Mouse (Mus musculus) lung, embryonic 15.5 days (tissue): ENCODE results near the gene Mgat5. TPM values are rescaled to one million over a fixed set of nuclear protein-coding genes. Genes with fewer than 3 reads are reported as not detected.

ENCODE experiments used
- ATAC-seq: fragments of 200-750 bp; cut with Nextera tagmentation; 2 replicates; pipeline ENCODE4 v1.8.0; 2017; ENCODE audit warnings: moderate number of reproducible peaks, borderline replicate concordance; ENCODE audit not compliant: low FRiP score, low TSS enrichment; ENCODE audit errors: extremely low read depth
- H3K27ac ChIP-seq: fragments of 300-500 bp; sonication (generic); 2 replicates; pipeline ENCODE4 v1.5.1; 2015; ENCODE audit warnings: moderate library complexity, mild to moderate bottlenecking, inconsistent platforms
- H3K27me3 ChIP-seq: fragments of 300-500 bp; sonication (generic); 2 replicates; pipeline ENCODE4 v1.6.1; 2015; ENCODE audit warnings: inconsistent platforms
- H3K36me3 ChIP-seq: fragments of 300-500 bp; sonication (generic); 2 replicates; pipeline ENCODE4 v1.6.1; 2015; ENCODE audit warnings: inconsistent platforms
- H3K4me1 ChIP-seq: fragments of 300-500 bp; sonication (generic); 2 replicates; pipeline ENCODE4 v1.6.1; 2015; ENCODE audit warnings: inconsistent platforms
- H3K4me2 ChIP-seq: fragments of 300-500 bp; sonication (generic); 2 replicates; pipeline ENCODE4 v1.6.1; 2015; ENCODE audit warnings: inconsistent platforms, mild to moderate bottlenecking, moderate library complexity
- H3K4me3 ChIP-seq: fragments of 300-500 bp; sonication (generic); 2 replicates; pipeline ENCODE4 v1.5.1; 2015; ENCODE audit warnings: mild to moderate bottlenecking, inconsistent platforms
- H3K9ac ChIP-seq: fragments of 300-500 bp; sonication (generic); 2 replicates; pipeline ENCODE4 v1.6.1; 2015; ENCODE audit warnings: inconsistent platforms
- H3K9me3 ChIP-seq: fragments of 300-500 bp; sonication (generic); 2 replicates; pipeline ENCODE4 v1.6.1; 2016; ENCODE audit warnings: inconsistent platforms
- WGBS: fragments of 180-500 bp; shearing (Covaris S2); methylation state at CpG from one replicate; pipeline ENCODE4 v1.1.7; 2015; 5-methylcytosine and 5-hydroxymethylcytosine counted together
- polyA plus RNA-seq: library from polyadenylated mRNA; unstranded; fragments of >200 nt; fragmentation: Nextera tagmentation; extraction: Ambion mirVana; gene quantifications from 2 replicates; pipeline ENCODE4 v1.2.1, GENCODE M21; 2015

The Mgat5 gene
- polyA plus RNA-seq, 1 experiment from 2014 or later = 4.1 TPM

- Histone ChIP-seq H3K27me3 (no peaks in the 10 kb centered on the region), H3K27ac (no peak overlapping the region), H3K4me2 (no peak overlapping the region), H3K4me1 (no peaks in the 10 kb centered on the region), H3K4me3 (no peak overlapping the region), H3K36me3 (no peaks in the 10 kb centered on the region), H3K9ac (no peak overlapping the region), H3K9me3 (no peaks in the 10 kb centered on the region)
- no peak for ATAC-seq
- 66% methylated on average over 8 of the region's 8 CpGs for WGBS
Observed at GRCm38 (mm10) chr1:127313652-127314350, 109.0 kb downstream of the Mgat5 start.

GRCm38 (mm10) chr1:127315763-127316627, 111.2 kb downstream of the Mgat5 start:
- Histone ChIP-seq H3K4me2 (no peak overlapping the region), H3K36me3 (no peaks in the 10 kb centered on the region), H3K9me3 (no peaks in the 10 kb centered on the region), H3K9ac (no peak overlapping the region), H3K4me1 (no peaks in the 10 kb centered on the region), H3K27me3 (no peaks in the 10 kb centered on the region), H3K4me3 (no peak overlapping the region), H3K27ac (no peak overlapping the region)
- no peak for ATAC-seq
- WGBS = 84% methylated on average over 13 of the region's 13 CpGs

- no peaks in the 10 kb centered on the region for H3K4me1 ChIP-seq
- no peaks in the 10 kb centered on the region for H3K27me3 ChIP-seq
- H3K27ac ChIP-seq = no peak overlapping the region
- no peak overlapping the region for H3K4me3 ChIP-seq
- no peak overlapping the region for H3K4me2 ChIP-seq
- no peaks in the 10 kb centered on the region for H3K36me3 ChIP-seq
- ATAC-seq = no peak
- H3K9me3 ChIP-seq = no peaks in the 10 kb centered on the region
- H3K9ac ChIP-seq = no peak overlapping the region
- WGBS = 83% methylated on average over 6 of the region's 6 CpGs
Observed at GRCm38 (mm10) chr1:127316651-127317050, 111.8 kb downstream of the Mgat5 start.

GRCm38 (mm10) chr1:127317541-127317940, 112.7 kb downstream of the Mgat5 start:
- Histone ChIP-seq H3K9me3 (no peaks in the 10 kb centered on the region), H3K4me1 (no peaks in the 10 kb centered on the region), H3K27me3 (no peaks in the 10 kb centered on the region), H3K36me3 (no peaks in the 10 kb centered on the region), H3K4me3 (no peak overlapping the region), H3K9ac (no peak overlapping the region), H3K27ac (no peak overlapping the region), H3K4me2 (no peak overlapping the region)
- ATAC-seq = no peak
- whole genome bisulfite sequencing = 77% methylated on average over 9 of the region's 9 CpGs

GRCm38 (mm10) chr1:127318486-127318885, 113.7 kb downstream of the Mgat5 start:
- H3K27ac ChIP-seq = no peak overlapping the region
- H3K4me3 ChIP-seq = no peak overlapping the region
- WGBS = 70% methylated on average over 7 of the region's 7 CpGs
- no peak for ATAC-seq
- H3K36me3 ChIP-seq = 0 out of 2 replicates have a peak, but pooled peaks cover 1% of the 10 kb centered on the region
- H3K4me1 ChIP-seq = no peaks in the 10 kb centered on the region
- no peaks in the 10 kb centered on the region for H3K9me3 ChIP-seq
- no peak overlapping the region for H3K9ac ChIP-seq
- H3K27me3 ChIP-seq = no peaks in the 10 kb centered on the region
- H3K4me2 ChIP-seq = no peak overlapping the region

GRCm38 (mm10) chr1:127319768-127320167, 115.0 kb downstream of the Mgat5 start:
- WGBS = 62% methylated on average over 6 of the region's 6 CpGs
- Histone ChIP-seq H3K4me3 (no peak overlapping the region), H3K4me2 (no peak overlapping the region), H3K9ac (no peak overlapping the region), H3K9me3 (no peaks in the 10 kb centered on the region), H3K36me3 (0 out of 2 replicates have a peak, but pooled peaks cover 2% of the 10 kb centered on the region), H3K27ac (no peak overlapping the region), H3K27me3 (no peaks in the 10 kb centered on the region), H3K4me1 (no peaks in the 10 kb centered on the region)
- no peak for ATAC-seq

GRCm38 (mm10) chr1:127320956-127321355, 116.1 kb downstream of the Mgat5 start:
- H3K36me3 ChIP-seq = 0 out of 2 replicates have a peak, but pooled peaks cover 2% of the 10 kb centered on the region
- H3K4me2 ChIP-seq = no peak overlapping the region
- no peak for ATAC-seq
- WGBS = 65% methylated on average over 10 of the region's 10 CpGs
- no peak overlapping the region for H3K4me3 ChIP-seq
- H3K9me3 ChIP-seq = no peaks in the 10 kb centered on the region
- H3K9ac ChIP-seq = no peak overlapping the region
- H3K27ac ChIP-seq = no peak overlapping the region
- no peaks in the 10 kb centered on the region for H3K27me3 ChIP-seq
- H3K4me1 ChIP-seq = no peaks in the 10 kb centered on the region

GRCm38 (mm10) chr1:127321638-127322037, 116.8 kb downstream of the Mgat5 start:
- Histone ChIP-seq H3K36me3 (0 out of 2 replicates have a peak, but pooled peaks cover 2% of the 10 kb centered on the region), H3K9ac (no peak overlapping the region), H3K9me3 (no peaks in the 10 kb centered on the region), H3K4me3 (no peak overlapping the region), H3K4me2 (no peak overlapping the region), H3K4me1 (no peaks in the 10 kb centered on the region), H3K27me3 (no peaks in the 10 kb centered on the region), H3K27ac (no peak overlapping the region)
- ATAC-seq = no peak
- 26% methylated on average over 3 of the region's 3 CpGs for WGBS

GRCm38 (mm10) chr1:127322169-127322805, 117.5 kb downstream of the Mgat5 start:
- H3K27me3 ChIP-seq = no peaks in the 10 kb centered on the region
- 0 out of 2 replicates have a peak, but pooled peaks cover 2% of the 10 kb centered on the region for H3K36me3 ChIP-seq
- no peaks in the 10 kb centered on the region for H3K4me1 ChIP-seq
- no peak overlapping the region for H3K4me2 ChIP-seq
- no peak for ATAC-seq
- WGBS = 68% methylated on average over 5 of the region's 5 CpGs
- no peak overlapping the region for H3K9ac ChIP-seq
- H3K9me3 ChIP-seq = no peaks in the 10 kb centered on the region
- no peak overlapping the region for H3K27ac ChIP-seq
- H3K4me3 ChIP-seq = no peak overlapping the region

GRCm38 (mm10) chr1:127325601-127326198, 120.9 kb downstream of the Mgat5 start:
- no peak for ATAC-seq
- no peaks in the 10 kb centered on the region for H3K4me1 ChIP-seq
- H3K9me3 ChIP-seq = no peaks in the 10 kb centered on the region
- no peaks in the 10 kb centered on the region for H3K27me3 ChIP-seq
- no peak overlapping the region for H3K4me3 ChIP-seq
- WGBS = 58% methylated on average over 8 of the region's 8 CpGs
- H3K36me3 ChIP-seq = 0 out of 2 replicates have a peak, but pooled peaks cover 2% of the 10 kb centered on the region
- H3K9ac ChIP-seq = no peak overlapping the region
- H3K27ac ChIP-seq = no peak overlapping the region
- H3K4me2 ChIP-seq = no peak overlapping the region

GRCm38 (mm10) chr1:127327773-127328172, 123.0 kb downstream of the Mgat5 start:
- no peak for ATAC-seq
- WGBS = 74% methylated on average over 6 of the region's 6 CpGs
- Histone ChIP-seq H3K4me3 (no peak overlapping the region), H3K4me2 (no peak overlapping the region), H3K9ac (no peak overlapping the region), H3K27ac (no peak overlapping the region), H3K9me3 (no peaks in the 10 kb centered on the region), H3K27me3 (no peaks in the 10 kb centered on the region), H3K4me1 (no peaks in the 10 kb centered on the region), H3K36me3 (0 out of 2 replicates have a peak, but pooled peaks cover 2% of the 10 kb centered on the region)
